Mouse (Mus musculus) gastrocnemius, postnatal 25 days (tissue): ENCODE measurements around the gene Sik2. TPM values are rescaled to one million over a fixed set of nuclear protein-coding genes. Genes with fewer than 3 reads are reported as not detected.

Source experiments
- DNase-seq: peaks from one replicate; pipeline ENCODE4 v3.0.0; 2022
- total RNA-seq, 2 experiments: library from RNA; stranded (reverse); gene quantifications; 1 replicate in 1 of 2; 2 replicates in 1 of 2; pipeline ENCODE4 v1.2.3; 2021

Sik2 gene
- total RNA-seq, 2 experiments from 2014 or later = 15.7 to 30.7 TPM

GRCm38 (mm10) chr9:50986123-50986522 lies 22.8 kb downstream of the Sik2 start:
- no peak for DNase-seq

- no peak for DNase-seq
These were observed 27.2 kb downstream of the Sik2 start for GRCm38 (mm10) chr9:50981499-50982190.

DNA sequence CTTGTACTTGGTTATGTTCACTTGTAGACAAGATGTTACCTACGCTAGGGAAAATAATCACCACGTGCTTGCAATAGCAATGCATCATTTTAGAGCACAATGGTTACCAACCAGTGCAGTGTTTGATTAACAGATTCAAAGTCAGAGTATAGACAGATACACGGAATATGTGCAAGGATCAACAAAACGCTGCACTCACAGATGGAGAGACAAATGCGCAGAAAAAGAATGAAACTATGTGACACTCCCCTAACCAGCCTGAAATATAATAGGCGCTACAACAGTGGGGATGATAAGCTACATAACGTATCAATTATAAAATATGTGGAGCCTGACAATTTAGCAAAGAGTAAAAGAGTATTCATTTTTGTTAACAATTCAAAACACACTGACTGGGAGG lies 34.2 kb downstream of the Sik2 start:
- DNase-seq = no peak

GRCm38 (mm10) chr9:50970413-50970812 lies 38.5 kb downstream of the Sik2 start:
- no peak for DNase-seq

- no peak for DNase-seq
These were observed 39.6 kb downstream of the Sik2 start for GRCm38 (mm10) chr9:50969266-50969665.

DNA sequence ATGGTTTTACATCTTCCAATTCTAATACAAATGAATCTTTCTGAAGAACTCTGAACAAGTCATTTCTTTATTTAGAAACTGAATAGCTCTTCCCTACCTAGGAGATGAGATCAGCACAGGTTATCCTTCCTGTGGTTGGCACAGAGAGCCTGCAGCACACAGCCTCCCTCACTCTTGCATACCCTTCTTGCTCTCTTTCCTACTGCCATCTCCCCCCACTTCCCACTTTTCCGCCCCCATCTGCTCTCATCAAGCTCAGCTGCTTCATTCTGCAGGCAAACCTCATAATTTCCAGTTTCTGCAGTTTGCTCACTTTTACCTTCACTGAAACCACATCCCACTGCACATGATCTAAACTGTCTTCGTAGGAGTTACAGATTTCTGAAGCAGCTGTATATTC lies 42.6 kb downstream of the Sik2 start:
- no peak for DNase-seq

DNA sequence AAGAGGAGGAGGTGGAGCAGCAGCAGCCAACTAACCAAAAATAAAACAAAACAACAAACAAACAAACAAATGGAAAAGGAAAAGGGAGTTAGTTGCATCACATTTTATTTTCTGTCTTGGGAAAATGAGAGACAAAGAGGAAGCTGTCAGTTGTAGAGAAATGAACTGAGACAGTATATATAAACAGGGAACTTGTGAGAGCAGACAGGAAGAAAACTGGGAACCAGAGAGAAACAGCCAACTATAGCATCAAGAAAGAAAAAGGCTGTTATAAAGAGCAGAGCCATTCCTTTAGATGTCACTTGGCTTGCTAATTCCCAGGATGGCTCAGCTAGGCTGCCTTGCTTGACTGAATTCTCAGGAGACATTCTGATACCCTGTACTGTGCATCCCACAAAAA lies 43.5 kb downstream of the Sik2 start:
- DNase-seq = no peak

GRCm38 (mm10) chr9:50964911-50965310 lies 44.0 kb downstream of the Sik2 start:
- no peak for DNase-seq

GRCm38 (mm10) chr9:50957956-50958489 lies 50.9 kb downstream of the Sik2 start:
- DNase-seq = no peak

DNA sequence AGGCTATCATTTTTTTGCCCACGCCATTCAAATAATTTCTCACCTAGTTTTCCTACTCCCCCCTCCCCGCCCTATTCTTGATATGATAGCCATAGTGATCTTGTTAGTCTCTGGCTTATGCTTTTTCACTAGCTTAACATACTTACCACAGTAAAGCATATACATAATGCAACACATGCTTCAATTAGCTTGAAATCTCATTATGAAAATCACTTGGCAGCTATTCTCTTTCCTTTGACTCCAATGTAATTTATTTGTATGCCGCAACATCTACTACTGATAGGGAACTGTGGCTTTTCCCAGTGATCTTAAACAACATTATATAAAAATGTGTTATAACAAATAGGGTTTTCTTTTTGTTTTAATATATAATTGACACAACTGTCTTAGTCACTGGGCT lies 53.7 kb downstream of the Sik2 start:
- DNase-seq = no peak

GRCm38 (mm10) chr9:50948097-50948823 lies 60.6 kb downstream of the Sik2 start:
- DNase-seq = no peak

DNA sequence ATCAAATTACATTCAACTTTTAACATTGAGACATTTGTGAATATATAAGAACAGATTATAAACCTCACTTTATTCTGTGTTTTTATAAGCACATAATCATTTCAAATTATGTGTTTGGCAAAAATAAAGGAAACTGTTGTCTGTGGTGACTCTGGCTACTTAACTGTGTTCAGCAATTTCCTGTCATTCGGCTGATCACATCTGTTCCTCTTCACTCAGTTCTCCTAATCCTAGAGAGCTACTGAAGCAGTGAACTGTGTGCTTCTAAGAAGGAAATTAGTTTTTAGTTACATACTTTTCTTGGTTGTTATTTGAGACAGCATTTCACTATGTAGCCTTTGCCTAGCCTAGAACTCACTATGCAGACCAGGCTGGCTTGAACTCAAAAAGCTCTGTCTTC lies 62.5 kb downstream of the Sik2 start:
- no peak for DNase-seq

- no peak for DNase-seq
These were observed 64.0 kb downstream of the Sik2 start for GRCm38 (mm10) chr9:50944826-50945225.

- no peak for DNase-seq
These were observed 66.2 kb downstream of the Sik2 start for GRCm38 (mm10) chr9:50942711-50943110.

- DNase-seq = no peak
These were observed 67.0 kb downstream of the Sik2 start for GRCm38 (mm10) chr9:50941804-50942401.

DNA sequence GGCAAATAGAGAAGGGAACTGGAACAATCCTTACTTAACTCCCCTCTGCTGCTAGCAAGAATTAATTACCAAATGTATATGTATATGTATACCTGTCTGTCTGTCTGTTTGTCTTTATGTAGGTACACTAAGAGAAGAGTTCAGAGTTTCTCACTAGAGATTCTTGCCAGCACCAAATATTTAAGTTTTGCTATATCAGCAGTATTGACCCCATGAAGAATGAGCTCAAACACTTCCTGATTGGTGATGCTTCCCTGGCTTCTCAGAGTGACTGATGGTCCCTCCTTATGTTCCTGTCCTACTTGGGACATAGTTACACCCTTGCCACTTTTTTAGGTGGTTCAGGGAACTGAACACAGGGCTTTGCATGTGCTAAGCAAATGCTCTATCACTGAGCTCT lies 78.9 kb downstream of the Sik2 start:
- no peak for DNase-seq

GRCm38 (mm10) chr9:50925801-50926200 lies 83.1 kb downstream of the Sik2 start:
- no peak for DNase-seq

DNA sequence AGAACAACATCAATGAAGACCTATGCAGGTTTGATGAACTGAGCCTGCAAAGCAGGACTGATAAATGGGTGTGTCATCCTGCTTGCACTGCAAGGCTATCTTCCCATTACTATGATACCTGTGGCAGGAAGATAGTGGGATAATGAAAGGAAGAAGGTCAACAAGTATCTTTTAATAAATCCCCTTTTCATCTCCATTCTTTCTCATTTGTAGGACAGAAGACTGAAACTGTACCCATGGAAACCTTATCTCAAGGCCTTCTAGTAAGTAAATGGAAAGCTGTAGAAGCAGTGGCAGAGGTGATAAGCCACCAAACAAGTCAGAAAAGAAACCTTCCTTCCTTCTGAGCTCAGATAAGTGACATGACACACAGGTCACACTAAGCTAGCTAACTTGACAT lies 84.4 kb downstream of the Sik2 start:
- DNase-seq = no peak

DNA sequence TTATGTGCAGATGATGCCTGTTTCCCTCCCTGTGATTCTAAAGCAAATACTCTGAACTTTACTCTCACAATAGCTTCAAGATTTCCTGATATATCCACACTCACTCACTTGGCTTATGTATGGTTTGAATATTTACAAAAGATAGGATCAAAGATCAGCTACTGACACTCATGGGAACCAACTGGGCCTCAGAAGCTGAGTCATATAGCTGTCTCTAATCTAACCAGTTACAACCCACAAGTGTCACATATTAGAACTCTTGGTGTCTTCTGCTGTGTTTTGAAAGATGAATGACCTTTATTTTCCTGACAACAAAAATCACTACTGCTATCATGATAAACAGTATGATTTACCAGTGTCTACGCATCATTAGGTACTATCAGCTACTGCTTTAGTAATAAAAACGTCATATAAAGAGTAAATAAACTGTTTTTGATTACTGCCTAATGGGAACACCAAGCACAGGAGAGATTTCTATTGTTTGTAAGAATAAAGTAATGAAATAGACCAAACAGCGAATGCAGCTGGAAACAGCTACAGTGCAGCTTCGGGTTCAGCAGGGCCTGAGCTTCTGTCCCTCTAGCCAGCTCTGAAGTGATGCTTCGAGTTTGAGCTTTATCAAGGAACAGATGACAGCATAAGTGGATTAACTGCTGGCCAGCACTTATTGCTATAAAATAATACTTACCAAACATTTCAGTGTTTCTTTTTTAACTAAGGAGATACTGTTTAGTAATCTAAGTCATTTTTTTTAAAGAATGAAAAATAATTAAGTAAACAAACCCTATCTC lies 86.3 kb downstream of the Sik2 start:
- DNase-seq = no peak

DNA sequence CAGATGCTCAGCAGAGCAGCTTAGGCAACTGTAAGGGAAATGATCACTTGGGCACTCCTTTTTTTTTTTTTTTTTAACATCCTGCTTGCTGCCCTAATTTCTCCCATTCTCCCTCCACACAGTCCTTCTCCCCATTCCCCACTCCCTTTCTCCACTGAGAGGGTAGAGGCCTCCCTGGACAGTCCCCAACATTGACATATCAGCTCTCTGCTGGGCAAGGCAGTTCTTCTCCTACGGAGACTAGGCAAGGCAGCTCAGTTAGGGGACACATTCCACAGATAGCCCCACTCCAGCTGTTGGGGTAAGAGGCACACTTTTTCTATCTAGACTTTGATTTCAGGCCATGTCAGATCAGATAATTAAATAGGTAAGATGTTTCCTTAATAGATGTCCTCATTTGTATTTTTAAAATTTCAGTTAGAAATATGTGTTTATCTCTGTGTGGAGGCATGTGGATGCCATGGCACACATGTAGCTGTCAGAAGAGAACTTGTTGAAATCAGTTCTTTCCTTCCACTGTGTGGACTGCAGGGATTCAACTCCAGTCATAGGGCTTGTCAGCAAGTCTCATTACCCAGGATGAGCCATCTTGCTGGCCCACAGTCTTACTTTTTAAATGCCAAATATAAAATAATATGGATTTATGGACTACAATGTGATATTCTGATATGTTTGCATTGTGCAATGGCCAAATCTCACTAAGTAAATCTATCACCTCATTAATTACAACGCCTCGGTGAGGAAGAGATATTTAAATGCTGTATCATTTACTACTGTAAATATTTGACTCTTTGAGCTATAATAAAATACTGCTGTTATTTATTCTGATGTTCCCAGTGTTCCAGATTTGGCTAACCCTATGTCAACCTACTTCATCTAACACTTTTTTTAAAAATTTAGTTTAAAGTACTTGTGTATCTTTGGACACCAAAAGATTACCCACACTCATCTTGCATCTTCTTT lies 87.7 kb downstream of the Sik2 start:
- no peak for DNase-seq

DNA sequence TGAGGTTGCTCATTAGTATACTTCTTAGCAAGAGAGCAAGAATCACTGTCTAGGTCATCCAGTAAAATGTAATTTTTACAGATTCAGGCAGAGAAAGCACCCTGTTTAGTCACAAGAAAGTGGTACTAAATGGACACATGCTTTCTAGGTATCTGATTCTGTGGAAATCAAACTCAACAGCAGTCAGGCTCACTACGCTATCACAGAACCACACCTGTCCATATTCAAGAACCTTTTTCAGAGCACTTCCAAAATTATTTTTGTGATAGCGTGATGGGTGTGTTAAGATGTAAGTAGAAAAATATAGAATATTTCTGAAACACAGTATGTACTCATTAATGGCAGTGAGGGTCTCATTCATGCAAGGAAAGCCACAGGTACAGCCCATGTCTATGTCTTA lies 89.3 kb downstream of the Sik2 start:
- DNase-seq = no peak
